Mouse (Mus musculus) kidney, postnatal 10 days (tissue): ENCODE data around the gene Mdm4.

Experiments
- DNase-seq: peaks from one replicate; pipeline ENCODE4 v3.0.0; 2021; ENCODE audit warnings: mixed read lengths

The Mdm4 gene

DNA sequence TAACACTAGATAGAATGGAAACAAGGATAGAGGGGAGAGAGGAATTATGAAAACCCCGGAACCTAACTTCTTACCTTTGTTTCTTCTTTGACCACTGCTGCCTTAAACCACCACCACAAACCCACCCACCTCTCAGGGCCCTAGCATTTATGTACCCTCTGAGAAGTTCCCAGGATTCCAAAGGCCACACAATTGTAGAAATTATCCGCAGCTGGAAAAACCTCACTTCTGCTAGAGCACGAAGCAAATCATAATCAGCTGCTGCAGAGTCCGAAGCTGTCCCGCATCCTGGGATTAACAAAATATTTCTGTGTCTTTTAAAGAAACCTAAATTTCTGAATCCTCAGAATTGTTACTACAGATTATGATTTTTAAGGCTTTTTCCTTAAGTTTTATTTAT, at the start of gene Mdm4:
TSS of gene Mdm4 (minus strand) at position 101 of the 400 bp plus-strand sequence.
- no peak for DNase-seq

DNA sequence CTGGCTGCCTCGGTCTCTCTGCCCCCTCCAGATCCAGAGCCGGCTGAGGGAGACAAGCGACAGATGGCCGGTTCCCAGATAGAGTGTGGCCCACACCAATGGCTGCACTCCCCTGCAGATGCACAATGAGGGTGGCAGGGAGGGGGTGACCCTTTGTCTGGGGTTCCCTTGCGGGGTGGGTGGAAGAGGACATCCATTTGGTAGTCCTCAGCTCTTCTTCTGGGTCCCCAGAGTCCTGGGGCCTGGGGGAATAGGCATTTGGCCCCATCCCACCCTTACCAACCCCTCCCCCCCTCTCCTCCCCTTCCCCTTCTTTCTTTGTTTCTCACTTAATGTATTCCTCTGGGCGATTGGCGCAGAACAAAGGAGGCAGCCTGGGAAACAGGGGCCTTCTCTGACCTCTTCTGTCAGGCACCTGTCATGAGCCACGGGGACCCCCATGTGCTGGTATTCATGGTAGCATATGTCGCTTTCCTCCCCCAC, 49.8 kb upstream of the Mdm4 start:
- no peak for DNase-seq

- DNase-seq = no peak
These were observed 49.1 kb upstream of the Mdm4 start for GRCm38 (mm10) chr1:133079509-133079908.

- DNase-seq = no peak
These were observed 48.0 kb upstream of the Mdm4 start for GRCm38 (mm10) chr1:133078338-133078727.

GRCm38 (mm10) chr1:133077606-133078337, 47.4 kb upstream of the Mdm4 start:
- DNase-seq = peak; percentile 47

DNA sequence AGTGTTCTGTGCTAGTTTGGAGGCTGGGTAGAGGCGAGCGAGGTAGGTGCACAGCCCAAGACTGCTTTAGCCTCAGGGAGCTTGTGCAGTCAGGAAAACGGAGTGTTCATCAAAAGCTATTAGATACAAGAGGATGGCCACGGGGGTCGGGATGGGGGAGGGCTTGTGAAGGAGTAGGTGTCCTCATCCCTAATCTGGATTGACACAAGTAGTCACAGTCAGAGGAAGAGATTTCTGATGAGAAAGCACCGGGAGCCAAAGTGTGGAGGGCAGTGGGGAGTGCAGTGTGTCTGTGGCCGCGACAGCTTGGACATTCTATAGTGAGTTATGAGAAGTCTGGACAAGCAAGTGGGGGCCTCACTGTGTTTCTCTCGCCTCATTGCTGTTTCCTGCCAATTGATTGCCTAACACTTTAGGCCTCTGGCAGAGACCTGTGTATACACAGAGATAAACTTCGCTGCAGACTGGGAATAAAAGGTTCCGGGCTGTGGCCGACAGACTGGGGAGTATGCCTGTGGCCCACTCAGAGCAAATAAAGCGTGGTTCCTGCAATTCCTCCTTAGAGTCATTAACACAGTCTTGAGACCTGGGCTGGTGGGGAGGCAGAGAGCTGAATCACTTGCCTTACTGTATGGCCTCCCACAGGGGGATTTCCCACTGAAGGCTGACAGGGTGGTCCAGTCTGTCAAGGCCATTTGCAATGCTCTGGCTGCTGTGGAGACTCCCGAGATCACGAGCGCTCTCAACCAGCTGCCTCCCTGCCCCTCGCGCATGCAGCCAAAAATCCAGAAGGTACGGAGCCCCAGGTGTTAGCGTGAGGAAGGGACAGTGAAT, 46.5 kb upstream of the Mdm4 start:
- DNase-seq = peak; percentile 39

DNA sequence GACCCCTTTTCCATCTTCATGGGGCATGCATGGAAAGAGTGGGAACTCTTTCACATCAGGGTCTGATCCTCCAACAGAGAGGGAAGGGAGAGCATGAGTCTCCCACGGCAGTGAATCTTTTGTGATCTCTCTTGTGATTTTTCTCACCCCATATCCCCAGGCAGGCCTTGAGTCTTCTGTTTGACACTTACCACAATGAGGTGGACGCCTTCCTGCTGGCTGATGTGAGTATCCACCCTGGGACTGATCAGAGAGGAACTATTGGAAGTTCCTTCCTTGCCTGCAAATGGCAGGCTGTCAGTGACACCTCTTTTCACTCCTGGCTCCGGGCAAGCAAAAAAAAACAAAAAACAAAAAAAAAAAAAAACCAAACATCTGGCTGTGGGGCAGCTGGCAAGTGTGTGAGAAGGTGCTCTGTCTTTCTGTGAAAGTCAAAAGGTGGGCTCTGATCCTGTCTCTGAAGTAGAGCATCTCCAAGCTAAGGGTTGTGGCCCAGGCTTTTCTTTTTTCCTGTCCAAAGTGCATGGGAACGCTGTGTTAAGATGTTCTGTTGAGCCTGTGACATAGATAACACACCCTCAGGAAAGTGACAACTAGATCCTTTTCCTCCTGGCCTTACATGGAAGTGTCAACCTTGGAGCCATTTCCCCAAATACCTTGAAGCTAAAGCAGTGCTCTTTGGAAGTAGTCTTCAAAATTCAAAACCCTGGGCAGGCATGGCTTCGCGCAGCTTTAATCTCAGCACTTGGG, 45.5 kb upstream of the Mdm4 start:
- no peak for DNase-seq

GRCm38 (mm10) chr1:133074541-133074940, 44.2 kb upstream of the Mdm4 start:
- DNase-seq = no peak

DNA sequence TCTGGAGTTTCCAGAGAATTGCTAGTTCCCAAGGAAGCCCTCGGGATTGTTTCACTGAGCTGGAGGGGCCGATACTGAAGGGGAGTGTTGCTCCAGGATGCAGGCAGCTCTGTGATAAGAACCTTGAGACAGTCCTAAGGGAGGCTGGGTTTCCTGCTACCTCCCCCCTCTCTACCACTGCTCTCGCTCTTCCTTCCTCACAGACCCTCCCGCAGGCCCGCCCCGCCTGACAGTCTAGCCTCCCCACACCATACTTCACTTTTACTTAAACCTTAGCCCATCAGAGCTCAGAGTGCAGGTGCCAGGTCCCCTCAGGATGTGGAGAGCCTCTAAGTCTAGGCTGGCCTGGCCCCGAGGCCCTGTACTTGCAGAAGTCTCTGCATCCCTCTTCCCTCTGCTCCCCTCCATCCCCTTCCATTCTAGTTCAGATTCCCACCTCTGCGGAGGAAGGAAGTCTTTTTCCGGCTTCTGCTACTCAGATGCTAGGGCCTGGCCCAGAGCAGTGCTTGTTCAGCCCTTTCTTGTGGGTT, 43.0 kb upstream of the Mdm4 start:
- peak; percentile 56 for DNase-seq

- peak; percentile 51 for DNase-seq
These were observed 41.5 kb upstream of the Mdm4 start for GRCm38 (mm10) chr1:133071666-133072381.

DNA sequence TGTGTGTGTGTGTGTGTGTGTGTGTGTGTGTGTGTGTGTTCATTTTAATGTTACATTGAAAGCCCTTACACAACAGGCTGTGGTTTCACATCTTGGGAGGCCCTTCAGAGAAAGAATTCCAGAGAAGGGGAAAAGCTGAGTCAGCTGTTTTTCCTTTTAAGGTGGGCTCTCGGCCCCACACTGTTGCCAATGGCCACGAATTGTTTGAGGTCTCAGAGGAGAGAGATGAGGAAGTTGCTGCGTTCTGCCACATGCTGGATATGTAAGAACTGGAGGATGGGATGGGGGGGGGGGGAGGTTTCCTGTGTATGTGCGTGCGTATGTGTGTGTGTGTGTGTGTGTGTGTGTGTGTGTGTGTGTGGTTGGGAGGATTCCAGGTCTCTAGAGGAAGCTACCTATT, 39.8 kb upstream of the Mdm4 start:
- DNase-seq = peak; percentile 52

GRCm38 (mm10) chr1:133069275-133070120, 39.1 kb upstream of the Mdm4 start:
- DNase-seq = no peak

- DNase-seq = no peak
These were observed 38.4 kb upstream of the Mdm4 start for GRCm38 (mm10) chr1:133068669-133069274.

- DNase-seq = no peak
These were observed 37.9 kb upstream of the Mdm4 start for GRCm38 (mm10) chr1:133068268-133068667.

DNA sequence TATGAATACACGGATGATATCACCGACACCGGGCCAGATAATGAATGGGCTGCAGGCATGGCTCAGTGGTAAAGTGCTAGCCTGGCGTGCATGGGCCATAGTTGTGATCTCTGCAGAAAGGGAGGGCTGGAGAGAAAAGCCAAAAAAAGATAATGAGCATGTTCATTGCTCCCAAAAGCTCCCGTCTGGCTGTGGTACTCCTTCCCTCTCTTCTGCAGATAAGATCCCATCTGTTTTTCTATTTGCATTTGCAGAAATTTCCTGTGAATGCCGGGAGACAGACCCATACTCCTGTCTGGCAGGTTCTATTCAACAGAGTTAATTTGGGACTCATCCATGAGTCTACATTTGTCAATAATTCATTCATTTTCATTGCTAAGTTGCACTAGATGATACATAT, 32.8 kb upstream of the Mdm4 start:
- DNase-seq = no peak

- no peak for DNase-seq
These were observed 30.3 kb upstream of the Mdm4 start for GRCm38 (mm10) chr1:133060681-133061080.

GRCm38 (mm10) chr1:133059592-133059991, 29.2 kb upstream of the Mdm4 start:
- no peak for DNase-seq

DNA sequence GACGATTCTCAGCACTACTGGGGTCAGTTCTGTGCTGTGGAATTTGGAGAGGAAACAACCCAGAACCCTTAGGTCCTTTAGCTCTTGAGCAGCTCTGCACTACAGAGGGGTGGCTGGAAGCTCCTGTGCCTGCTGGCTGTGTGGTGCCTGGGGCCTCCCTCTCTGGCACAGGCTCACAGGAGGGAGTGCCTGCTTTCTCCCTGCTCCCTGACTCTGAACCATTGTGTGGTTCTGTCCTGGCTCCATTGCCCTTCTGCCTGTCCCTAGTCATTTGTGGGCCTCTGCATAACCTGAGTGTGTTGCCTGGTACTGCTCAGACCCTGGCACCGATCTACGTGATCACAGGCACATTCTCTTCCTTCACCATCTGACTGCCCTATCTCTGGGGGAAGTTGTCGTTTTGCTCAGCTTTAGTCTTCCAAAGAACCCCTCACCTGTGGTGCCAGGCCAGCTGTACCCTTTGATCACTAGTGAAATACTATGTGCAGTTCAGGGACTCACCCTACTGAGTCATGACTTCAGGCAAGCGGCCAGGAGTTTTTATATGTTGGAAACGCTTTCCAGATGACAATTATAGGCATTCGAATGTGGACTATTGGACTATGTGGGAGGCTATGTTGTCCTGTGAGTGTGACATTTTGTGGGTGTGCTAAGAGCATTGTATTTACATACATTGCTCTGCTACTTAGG, 27.1 kb upstream of the Mdm4 start:
- peak; percentile 50 for DNase-seq

DNA sequence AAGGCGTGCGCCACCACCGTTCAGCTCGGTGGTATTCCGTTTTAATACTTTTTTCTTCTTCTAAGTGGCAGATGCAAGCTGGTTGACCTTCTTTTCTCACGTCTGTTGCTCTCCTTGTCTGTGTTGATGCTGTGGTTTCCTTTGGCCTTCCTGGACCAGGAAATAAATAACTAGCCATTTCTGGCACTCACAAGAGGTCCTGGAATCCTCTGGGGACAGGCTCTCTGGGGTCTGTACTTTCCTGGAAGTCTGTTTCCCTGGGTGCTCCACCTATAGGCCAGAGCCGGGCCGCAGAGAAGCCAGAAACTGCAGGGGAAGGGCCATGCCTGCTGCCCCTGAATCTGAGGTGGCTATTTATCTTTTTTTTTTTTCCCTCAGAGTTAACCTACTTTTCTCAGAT, 24.0 kb upstream of the Mdm4 start:
- no peak for DNase-seq

- DNase-seq = no peak
These were observed 22.7 kb upstream of the Mdm4 start for GRCm38 (mm10) chr1:133053034-133053433.
